Mouse (Mus musculus) cerebellum, adult 11 months (tissue): ENCODE measurements around the gene Vamp2.

Experiments
- DNase-seq: peaks from one replicate; pipeline ENCODE4 v3.0.0; 2022

Gene Vamp2

GRCm38 (mm10) chr11:69065394-69065925 lies 22.8 kb upstream of the Vamp2 start:
- no peak for DNase-seq

GRCm38 (mm10) chr11:69066163-69066861 lies 22.0 kb upstream of the Vamp2 start:
- peak; percentile 62 for DNase-seq

DNA sequence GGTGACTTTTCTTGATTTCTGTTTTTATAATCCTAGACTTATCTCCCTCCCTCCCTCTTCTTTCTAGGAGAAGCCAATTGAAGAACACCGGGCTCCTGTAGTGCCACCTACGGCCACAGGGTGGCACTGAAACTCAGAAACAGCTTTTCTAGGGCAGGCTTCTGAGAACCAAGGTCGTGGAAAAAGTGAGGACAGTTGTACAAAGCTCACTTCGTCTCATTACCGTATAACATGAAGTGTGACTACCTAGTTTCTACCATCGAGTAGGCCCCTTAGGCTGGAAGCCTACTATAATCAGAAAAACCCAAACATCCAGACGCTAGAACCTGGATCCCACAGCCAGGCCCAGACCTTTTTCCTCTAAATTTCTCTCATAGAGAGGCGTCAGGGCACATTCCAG lies 21.3 kb upstream of the Vamp2 start:
- DNase-seq = peak; percentile 87

DNA sequence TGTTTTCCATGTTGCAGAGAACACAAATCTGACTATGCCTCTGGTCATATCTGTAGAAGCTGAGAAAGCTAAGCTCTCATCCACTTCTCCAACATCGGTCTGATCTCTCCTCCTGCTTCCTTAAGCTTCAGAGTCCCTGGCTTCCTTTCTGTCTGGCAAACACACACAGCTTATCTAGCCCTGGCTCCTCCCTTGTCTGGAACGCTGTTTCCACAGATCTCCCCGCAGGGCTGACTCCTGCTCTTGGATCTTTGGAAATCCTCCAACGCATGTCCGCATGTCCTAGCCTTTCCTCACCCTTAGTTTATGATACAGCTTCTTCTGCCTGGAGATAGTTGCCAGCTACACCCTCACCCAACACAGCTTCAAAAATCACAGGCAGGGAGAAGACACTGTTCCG lies 20.7 kb upstream of the Vamp2 start:
- DNase-seq = no peak

DNA sequence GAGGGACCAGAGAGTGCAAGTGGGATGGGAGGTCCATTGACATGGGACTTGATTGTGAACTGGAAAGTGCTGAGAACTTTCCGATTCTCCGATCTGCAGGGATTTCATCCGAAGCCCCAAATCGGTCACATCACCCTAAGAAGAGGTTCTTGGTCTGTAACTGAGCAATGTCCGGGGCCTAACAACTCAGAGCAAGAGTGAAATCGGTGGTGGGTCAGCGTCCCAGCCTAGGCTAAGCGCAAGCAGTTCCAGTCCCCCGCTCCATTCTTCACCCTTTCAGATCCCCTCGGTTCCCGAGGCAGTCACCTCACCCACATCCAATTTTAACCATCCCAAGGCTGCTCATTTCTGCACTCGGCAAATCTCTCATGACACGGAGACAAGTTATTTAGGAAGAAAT lies 18.2 kb upstream of the Vamp2 start:
- no peak for DNase-seq

GRCm38 (mm10) chr11:69070590-69071222 lies 17.6 kb upstream of the Vamp2 start, which contains the start of gene Tmem107:
Gene Tmem107, plus strand, starts transcription at chr11:69070806.
- DNase-seq = peak; percentile 93

DNA sequence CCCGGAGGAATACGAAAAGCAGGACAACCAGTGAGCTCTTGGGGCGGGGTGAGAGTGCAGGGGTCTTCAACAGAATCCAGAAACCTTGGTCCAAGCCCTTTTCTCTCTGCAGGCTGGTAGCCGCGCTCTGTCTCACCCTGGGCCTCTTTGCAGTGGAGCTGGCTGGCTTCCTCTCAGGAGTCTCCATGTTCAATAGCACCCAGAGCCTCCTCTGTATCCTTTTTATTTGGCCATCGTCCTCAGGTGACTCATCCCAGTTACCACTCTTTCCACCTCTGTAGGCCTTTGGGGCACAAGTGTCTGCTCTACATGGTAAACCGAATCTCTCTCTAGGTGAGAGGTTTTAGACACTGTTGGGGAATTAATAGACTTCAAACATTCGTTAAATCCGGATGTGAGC lies 17.0 kb upstream of the Vamp2 start:
- DNase-seq = no peak

- DNase-seq = no peak
Measured at GRCm38 (mm10) chr11:69072234-69072633, 16.1 kb upstream of the Vamp2 start.

GRCm38 (mm10) chr11:69072666-69073064 lies 15.6 kb upstream of the Vamp2 start:
- DNase-seq = no peak

GRCm38 (mm10) chr11:69073065-69073888 lies 15.0 kb upstream of the Vamp2 start:
- peak; percentile 89 for DNase-seq

DNA sequence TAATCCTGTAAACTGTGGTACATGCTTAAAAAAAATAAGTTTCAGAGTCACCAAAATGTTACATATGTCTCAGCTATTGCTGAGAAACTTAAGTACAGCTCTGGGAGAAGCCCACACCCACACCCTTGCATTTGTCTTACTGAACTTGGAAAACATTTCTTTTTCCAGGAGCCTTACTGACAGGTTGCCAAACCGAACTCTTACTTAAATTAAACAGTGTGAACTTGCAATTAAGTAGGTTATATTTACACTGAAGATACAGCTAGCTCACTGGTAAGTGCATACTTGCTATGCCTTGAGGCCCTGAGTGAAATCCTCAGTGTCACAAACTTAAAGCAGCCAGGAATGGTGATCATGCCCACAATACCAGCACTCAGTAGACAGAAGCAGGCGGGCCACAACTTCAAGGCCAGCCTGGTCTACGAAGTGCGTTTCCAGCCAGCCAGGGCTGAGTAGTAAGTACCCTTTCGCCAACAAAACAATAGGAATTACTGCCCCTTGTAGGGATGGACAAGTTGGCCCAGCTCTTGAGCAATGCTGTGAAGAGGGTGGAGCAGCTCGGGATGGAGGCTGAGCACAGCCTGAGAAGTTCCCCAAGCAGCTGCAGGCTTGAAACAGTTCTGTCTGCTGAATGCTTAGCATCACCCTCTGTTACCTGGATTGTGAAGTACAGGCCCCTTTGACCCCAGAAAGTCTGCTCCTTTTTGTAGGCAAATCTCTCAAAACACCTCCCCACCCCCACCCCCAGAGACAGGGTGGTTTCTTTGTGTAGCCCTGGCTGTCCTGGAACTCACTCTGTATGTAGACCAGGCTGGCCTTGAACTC lies 14.1 kb upstream of the Vamp2 start:
- DNase-seq = no peak

- DNase-seq = peak; percentile 5
Measured at GRCm38 (mm10) chr11:69074776-69075069, 13.6 kb upstream of the Vamp2 start.

DNA sequence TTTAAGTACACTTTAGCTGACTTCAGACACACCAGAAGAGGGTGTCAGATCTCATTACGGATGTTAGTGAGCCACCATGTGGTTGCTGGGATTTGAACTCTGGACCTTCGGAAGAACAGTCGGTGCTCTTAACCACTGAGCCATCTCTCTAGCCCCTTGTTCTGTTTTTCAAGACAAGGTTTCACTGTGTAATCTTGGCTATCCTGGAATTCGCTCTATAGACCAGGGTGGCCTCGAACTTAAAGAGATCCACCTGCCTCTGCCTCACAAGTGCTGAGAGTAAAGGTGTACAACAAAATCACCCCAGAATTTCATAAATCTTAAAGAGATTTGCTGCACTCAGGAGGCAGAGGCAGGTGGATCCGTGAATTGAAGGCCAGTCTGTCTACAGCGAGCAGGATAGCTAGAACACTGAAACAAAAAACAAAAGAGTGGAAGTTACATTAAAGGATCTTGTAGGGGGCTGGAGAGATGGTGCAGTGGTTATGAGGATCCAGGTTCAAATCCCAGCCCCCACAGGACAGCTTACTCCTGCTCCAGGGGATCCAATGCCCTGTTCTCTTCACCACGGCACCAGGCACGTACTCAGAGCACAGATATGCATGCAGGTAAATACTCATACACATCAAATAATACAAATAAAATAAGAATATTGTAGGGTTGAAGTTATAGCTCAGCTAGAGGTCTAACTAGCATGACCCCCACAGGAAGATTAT lies 12.4 kb upstream of the Vamp2 start:
- DNase-seq = peak; percentile 6

GRCm38 (mm10) chr11:69076572-69076971 lies 11.7 kb upstream of the Vamp2 start:
- DNase-seq = peak; percentile 3

GRCm38 (mm10) chr11:69077316-69077715 lies 11.0 kb upstream of the Vamp2 start:
- DNase-seq = no peak

GRCm38 (mm10) chr11:69078041-69078440 lies 10.2 kb upstream of the Vamp2 start:
- DNase-seq = no peak

DNA sequence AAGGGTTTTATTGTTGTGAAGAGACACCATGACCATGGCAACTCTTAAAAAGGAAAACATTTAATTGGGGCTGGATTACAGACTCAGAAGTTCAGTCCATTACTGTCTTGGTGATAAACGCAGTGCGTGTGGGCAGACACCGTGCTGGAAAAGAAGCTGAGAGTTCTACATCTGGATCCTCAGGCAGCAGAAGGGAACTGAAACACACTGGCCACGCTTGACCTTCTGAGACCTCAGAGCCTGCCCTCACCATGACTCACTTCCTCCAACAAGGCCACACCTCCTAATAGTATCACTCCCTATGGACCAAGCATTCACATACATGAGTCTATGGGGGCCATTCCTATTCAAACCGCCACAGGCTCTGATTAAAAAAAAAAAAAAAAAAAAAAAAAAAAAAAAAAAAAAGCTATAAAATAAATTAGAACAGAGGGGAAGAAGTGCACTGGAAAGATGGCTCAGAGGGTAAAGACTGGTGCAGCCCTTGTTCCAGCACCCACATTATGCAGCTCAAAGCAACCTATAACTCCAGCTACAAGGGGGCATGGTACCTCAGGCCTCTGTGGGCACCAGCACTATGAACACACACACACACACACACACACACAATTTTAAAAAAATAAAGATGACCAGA lies 9.4 kb upstream of the Vamp2 start:
- no peak for DNase-seq

DNA sequence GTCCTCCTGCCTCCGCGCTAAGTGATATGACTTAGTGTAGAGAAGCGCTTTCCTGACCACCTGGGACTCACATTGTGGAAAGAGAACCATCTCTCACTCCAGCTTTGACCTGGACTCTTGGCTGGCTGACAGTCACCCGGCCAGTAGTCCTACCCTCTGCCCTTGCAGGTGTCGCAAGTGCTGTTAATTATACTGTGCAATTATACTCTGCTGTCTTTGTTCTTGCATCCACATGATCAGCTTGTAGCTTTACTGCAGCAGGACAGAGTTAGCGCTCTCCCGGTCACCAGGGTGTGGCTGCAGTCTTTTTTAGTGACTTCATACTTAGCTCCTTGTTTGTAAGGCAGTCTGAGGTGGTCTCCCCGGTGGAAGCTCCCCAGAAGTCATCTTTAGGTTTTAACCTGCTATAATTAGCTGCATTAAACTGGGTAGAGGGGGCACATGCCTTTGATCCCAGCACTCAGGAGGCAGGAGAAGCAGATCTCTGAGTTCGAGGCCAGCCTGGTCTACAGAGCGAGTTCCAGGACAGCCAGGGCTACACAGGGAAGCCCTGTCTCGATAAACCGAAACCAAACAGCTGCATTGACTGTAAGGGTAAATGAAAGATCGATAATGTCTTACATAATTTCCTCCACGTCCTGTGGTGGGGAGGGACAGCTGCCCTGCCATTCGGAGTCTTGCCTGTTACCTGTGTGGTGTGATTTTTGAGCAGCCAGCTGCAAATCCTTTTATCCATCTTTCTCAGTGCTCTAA lies 8.0 kb upstream of the Vamp2 start:
- no peak for DNase-seq

GRCm38 (mm10) chr11:69080855-69081222 lies 7.5 kb upstream of the Vamp2 start:
- no peak for DNase-seq

- DNase-seq = no peak
Measured at GRCm38 (mm10) chr11:69081613-69082012, 6.7 kb upstream of the Vamp2 start.

- DNase-seq = no peak
Measured at GRCm38 (mm10) chr11:69085608-69086007, 2.7 kb upstream of the Vamp2 start.
